Mouse (Mus musculus) cortical plate, adult 2 months (tissue): ENCODE data around the gene Ddc.

Source experiments
- CTCF ChIP-seq: fragments of 200-500 bp; IDR thresholded peaks from 2 replicates; pipeline ENCODE4 v1.5.1; 2011; ENCODE audit warnings: mild to moderate bottlenecking, control low read depth, low read length; ENCODE audit not compliant: insufficient read depth; ENCODE audit errors: extremely low read depth
- POLR2A ChIP-seq: fragments of 200-500 bp; IDR thresholded peaks from 2 replicates; pipeline ENCODE4 v1.6.1; 2011; ENCODE audit warnings: mild to moderate bottlenecking, low read length, control low read depth; ENCODE audit not compliant: insufficient read depth; ENCODE audit errors: extremely low read depth

GRCm38 (mm10) chr11:11942320-11943217 is 44.6 kb upstream of the Ddc start:
- TF ChIP-seq CTCF: no peak
- TF ChIP-seq POLR2A: no peak
